Mouse (Mus musculus): ENCODE measurements around the gene 1700024P04Rik.
"Not testable (repeated sequence)": the region's sequence is repeated elsewhere in the genome, so short reads cannot be mapped to it uniquely, and the experiment has no call there.

1700024P04Rik gene

GRCm38 (mm10) chr13:98984465-98984864 lies at the start of gene 1700024P04Rik:
Gene 1700024P04Rik (minus strand): TSS chr13:98984565.
- DNase-seq (ENCODE audit: low spot score in 2 of 2), result no peak

GRCm38 (mm10) chr13:99031223-99032216 lies 47.2 kb upstream of the 1700024P04Rik start:
- DNase-seq (ENCODE audit: low spot score in 2 of 2), result no peak

DNA sequence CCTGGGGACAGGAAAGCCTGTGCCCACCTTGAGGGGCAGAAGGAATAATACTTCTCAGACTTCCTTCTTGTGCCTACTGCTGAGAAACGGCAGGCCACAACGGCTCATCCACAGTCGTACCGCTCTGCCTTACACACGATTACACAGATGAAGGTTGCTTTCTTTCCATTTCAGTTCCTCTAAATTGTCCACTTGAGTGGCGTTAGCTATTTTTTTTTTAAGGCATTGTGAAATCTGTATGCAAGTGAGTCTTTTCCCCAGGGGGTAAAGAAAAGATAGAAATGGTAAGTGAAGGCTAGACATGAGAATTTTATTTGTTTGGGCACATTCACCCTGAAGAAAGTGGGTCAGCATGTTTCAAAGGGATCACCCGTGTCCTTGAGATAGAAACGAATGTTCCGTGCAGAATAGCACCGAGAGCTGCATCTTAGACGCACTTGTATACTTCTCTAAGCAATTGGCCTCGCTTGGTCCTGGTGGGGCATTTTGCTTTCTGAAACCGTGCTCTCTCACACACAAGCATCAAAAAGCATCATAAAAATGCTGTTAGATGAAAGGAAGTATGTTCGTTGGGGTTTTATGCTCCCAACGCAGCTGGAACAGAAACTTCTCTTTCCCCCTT lies 46.3 kb upstream of the 1700024P04Rik start:
- DNase-seq (ENCODE audit: low spot score in 2 of 2), result no peak

DNA sequence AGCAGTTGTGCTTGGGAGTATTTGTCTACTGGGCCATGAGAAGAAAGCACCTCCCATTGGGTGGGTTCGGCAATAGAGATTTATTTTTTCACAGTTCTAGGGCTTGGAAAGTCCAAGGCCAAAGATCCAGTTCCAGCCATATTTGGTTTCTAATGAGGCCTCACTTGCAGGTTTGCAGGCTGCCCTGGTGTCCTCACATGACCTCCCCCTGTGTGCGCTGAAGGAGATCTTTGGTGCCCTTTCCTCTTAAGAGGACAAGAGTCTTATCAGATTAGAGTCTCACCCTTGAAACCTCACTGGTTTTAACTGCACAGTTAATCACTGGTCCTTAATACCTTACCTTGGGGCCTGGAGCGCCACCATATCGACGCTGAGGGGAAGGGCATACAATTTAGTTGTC lies 40.9 kb upstream of the 1700024P04Rik start:
- DNase-seq (ENCODE audit: low spot score in 2 of 2), result no peak

DNA sequence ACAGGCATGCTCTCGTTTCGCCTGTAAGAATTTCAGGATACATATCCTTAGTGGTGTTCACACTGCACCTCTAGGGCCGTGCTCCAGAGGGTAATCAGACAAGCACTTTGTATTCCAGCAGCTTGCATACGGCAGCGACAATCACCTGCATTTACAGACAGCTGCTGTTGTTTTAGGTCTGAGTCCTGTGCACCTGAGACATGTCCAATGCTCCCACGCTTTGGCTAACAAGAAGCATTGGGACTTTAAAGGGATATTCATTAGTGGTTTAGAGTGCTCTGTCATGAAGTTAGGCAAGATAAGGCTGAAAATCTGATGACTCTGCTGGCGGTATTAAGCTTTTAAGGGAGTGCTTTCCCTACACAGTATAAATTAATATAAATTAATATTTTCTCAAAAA lies 37.7 kb upstream of the 1700024P04Rik start:
- no peak for DNase-seq (ENCODE audit: low spot score in 2 of 2)

DNA sequence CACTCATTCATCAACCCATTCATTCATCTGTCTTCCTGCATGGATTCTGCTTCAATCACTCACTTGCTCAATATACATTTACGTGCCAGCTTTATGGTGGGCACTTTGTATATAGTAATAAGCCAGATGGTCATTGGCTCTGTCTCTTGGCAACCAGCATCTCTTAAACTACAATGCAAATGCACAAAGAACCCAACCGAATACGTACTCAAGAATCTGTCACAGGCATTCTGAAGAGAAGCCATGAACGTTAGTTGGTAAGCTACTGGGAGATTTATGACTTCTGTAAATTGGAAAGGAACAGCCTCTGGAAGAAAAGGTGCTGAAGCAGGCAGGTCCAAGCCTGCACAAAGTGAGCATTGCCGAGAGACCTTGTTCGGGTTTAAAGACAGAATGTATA lies 36.8 kb upstream of the 1700024P04Rik start:
- no peak for DNase-seq (ENCODE audit: low spot score in 2 of 2)

DNA sequence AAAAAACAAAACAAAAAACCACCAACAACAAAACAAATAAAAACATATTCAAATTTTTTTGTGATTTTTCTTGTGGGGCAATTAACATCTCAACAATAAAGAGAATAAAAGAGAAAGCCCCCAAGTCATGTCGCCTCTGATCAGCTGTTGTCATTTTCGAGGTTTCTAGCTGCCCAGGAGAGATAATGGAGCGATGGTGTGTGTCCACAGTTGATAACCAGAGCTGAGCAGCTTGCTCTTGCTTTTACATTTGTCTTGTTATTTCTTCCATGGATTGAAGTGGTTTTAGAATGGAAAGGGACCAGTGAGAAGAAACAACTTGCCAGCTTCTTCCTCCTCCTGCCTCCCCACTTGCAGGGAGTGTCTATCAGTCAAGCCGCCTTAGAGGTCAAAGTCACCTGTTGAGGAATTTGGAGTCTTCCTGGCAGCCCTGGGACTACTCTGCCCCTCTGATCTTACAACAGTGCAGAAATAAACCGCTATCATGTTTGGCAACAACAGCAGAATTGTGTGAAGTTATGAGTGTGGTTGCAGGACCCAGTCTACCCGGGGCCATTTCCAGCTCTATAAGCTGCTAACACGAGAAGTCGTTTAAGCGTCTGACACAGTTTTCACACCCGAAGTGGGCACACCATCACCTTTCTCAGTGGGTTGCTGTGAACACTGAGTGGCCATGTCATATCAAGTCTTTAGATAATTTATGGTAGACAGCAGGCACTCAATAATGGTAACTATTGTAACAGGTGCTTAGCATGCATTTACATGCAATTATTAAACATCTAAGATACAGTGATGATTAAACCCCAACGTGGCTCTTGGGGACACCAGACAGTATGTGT lies 35.7 kb upstream of the 1700024P04Rik start:
- DNase-seq (ENCODE audit: low spot score in 2 of 2), result no peak

- no peak for DNase-seq (ENCODE audit: low spot score in 2 of 2)
Observed at GRCm38 (mm10) chr13:99018526-99019201, 34.3 kb upstream of the 1700024P04Rik start.

- no peak for DNase-seq (ENCODE audit: low spot score in 2 of 2)
Observed at GRCm38 (mm10) chr13:99016696-99017095, 32.3 kb upstream of the 1700024P04Rik start.

DNA sequence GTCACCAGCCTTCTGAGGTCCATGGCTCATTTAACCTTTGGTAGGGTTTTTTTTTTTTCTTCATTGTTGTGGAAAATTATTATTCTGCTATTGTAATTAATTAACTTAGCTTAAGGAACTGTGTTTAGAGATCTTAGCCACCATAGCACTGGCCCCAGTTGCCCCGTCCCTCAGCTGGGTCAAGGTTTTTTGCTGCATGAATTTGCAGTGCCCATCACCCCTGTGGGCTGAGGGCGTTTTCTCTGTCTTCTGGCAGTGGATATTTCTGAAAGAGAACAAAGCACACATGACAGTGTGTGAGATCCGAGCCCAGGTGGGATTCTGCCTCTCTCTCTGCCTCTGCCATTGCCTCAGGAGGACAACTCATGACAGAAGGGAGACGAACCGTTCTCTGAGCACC lies 28.5 kb upstream of the 1700024P04Rik start:
- DNase-seq (ENCODE audit: low spot score in 2 of 2), result no peak

DNA sequence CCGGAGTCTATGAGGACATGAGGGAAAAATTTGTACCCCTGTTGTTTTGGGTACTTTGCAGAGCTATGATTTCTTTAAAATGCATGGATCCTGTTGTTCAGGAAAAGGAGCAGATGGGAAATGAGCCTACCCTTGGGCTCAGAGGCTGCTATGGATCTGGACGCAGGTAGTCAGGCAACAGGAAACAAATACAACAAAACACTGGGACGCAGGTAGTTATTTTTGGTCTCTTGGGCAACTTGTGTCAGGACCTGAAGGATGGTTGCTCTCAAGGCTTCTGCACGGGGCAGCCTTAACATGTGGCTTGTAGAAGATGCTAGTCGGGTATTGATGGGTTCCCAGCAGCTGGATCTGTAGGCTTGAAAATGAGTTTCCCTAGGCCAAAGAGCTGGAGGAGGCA lies 23.6 kb upstream of the 1700024P04Rik start:
- no peak for DNase-seq (ENCODE audit: low spot score in 2 of 2)

- DNase-seq (ENCODE audit: low spot score in 2 of 2), result no peak
Observed at GRCm38 (mm10) chr13:99006389-99007099, 22.2 kb upstream of the 1700024P04Rik start.

DNA sequence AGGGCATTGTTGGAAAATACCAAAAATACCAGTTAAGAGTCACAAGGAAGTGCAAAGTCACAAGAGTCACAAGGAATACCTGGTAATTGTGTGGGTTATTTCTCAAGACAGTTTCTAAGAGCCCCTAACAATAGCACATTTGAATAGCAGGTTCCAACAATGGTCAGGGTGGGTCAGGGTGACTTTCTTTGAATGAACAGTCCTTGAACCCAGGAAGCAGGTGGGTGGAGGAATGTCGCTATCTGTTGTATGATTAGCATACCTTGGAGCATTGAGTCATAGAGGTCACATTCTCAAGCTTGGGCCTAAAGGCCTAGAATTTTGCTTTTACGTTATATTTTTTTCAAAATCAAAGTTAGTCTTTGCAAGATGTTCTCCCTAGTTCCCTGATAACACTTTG lies 17.3 kb upstream of the 1700024P04Rik start:
- not testable (repeated sequence) for DNase-seq (ENCODE audit: low spot score in 2 of 2)

GRCm38 (mm10) chr13:98997025-98997424 lies 12.7 kb upstream of the 1700024P04Rik start:
- no peak for DNase-seq (ENCODE audit: low spot score in 2 of 2)

DNA sequence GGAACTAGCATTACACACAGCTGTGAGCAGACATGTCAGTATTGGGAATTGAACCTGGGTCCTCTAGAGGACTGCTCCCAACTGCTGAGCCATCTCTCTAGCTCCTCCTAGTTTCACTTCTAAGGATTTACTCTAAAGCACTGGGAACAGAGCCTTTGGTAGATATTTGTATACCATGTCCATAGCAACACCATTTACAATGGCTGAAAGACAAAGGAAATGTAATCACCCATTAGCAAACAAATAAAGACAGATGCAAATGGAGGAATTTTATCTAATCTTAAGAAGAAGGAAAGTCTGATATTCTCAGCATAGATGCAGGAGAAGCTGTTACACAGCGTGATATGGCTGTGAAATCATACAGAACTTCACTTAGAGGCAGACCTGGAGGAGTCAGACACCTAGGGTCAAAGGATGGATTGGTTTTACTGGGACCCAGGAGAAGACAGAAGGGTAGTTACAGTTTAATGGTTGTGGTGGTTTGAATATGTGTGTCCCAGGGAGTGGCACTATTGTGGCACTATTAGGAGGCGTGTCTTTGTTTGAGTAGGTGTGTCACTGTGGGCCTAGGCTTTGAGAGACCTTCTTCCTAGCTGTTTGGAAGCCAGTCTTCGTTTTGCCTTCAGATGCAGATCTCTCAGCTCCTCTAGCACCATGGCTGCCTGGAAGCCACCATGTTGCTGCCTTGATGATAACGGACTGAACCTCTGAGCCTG lies 7.1 kb downstream of the 1700024P04Rik start:
- no peak for DNase-seq (ENCODE audit: low spot score in 2 of 2)

DNA sequence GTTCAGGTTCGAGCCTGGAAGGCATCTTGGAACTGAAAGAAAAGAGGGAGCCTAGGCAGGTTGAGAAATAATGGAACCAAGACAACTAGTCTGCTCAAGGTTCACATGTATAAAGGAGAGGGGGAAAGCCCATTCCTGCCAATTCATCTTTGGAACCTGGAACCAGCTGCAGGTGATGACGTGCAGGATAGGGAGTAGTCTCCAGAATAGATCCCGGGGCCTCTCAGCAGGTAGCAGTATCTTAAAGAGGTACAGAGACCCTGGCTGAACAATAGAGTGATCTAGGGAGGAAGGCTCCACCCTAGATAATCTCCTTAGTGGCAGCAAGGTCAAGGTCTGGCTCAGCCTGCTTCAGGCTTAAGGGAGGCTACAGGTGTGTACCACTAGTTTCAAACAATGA lies 8.3 kb downstream of the 1700024P04Rik start:
- not testable (repeated sequence) for DNase-seq (ENCODE audit: low spot score in 2 of 2)

DNA sequence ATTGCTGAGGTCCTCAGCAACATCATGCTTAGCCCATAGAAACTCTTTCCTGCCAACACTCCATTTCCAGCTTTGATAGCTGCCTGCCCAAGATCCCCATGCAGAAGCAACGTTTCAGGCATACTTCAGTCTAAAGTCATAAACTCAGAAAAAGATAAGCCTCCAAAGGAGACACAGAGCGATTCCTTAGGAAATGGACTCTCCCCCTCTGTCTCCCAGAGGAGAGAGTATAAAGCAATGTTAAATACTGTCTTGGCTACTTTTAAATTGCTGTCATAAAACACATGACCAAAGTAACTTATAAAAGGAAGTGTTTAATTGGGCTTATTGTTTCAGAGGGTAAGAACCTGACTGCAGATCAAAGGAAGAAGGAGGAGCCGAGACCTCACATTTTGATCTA lies 12.3 kb downstream of the 1700024P04Rik start:
- DNase-seq (ENCODE audit: low spot score in 2 of 2), result no peak

DNA sequence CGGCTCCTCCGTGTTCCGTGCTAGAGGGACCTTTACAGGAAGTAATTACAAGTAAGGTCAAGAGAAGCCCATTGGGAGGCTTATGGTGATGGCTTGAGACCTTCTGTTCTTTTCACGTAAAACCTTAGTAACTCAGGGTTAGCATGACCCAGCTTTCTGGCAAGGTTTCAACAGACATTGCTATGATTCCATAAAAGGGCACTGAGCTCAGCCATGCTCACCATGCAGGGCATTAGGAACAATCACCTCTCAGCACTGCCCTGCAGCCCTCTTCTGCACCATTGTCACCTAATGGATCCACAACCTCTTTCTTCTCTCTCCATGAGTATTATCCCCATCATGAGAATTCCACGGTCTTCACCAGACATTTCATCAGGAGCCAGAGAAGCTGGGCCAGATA lies 12.7 kb downstream of the 1700024P04Rik start:
- DNase-seq (ENCODE audit: low spot score in 2 of 2), result no peak

GRCm38 (mm10) chr13:98968517-98968916 lies 15.8 kb downstream of the 1700024P04Rik start:
- DNase-seq (ENCODE audit: low spot score in 2 of 2), result no peak

DNA sequence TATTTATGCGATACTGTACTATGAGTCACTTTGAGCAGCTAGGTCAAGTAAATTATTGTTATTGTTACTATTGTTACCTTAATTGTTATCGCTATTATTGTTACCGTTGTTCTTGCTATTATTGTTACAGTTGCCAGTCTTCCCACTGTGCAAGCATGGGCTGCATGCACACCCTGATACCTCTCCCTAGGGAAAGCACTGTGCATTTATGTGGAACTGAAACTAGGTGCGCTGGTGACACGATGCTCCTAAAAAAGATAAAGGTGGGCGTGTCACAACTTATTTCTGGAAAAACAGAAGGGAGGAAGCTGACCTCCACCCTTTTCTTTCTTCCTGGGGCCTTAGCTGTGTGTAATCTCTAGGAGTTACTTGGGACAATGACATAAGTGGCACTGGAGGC lies 16.4 kb downstream of the 1700024P04Rik start:
- no peak for DNase-seq (ENCODE audit: low spot score in 2 of 2)
